Mouse (Mus musculus) cortical plate, adult 2 months (tissue): ENCODE measurements around the gene Vwce.

Experiments used
- CTCF ChIP-seq: fragments of 200-500 bp; IDR thresholded peaks from 2 replicates; pipeline ENCODE4 v1.5.1; 2011; ENCODE audit warnings: mild to moderate bottlenecking, control low read depth, low read length; ENCODE audit not compliant: insufficient read depth; ENCODE audit errors: extremely low read depth
- POLR2A ChIP-seq: fragments of 200-500 bp; IDR thresholded peaks from 2 replicates; pipeline ENCODE4 v1.6.1; 2011; ENCODE audit warnings: mild to moderate bottlenecking, low read length, control low read depth; ENCODE audit not compliant: insufficient read depth; ENCODE audit errors: extremely low read depth

- no peak for TF ChIP-seq CTCF
- TF ChIP-seq POLR2A: no peak
These were observed 73.3 kb downstream of the Vwce start for GRCm38 (mm10) chr19:10707087-10707875.
